Mouse (Mus musculus) megakaryocyte, embryonic 14.5 days (primary cell): Measurements from ENCODE around the gene Shf. TPM values are rescaled to one million over a fixed set of nuclear protein-coding genes. Genes with fewer than 3 reads are reported as not detected.

Experiments
- H3K27me3 ChIP-seq: replicated peaks from 2 replicates; pipeline ENCODE3; 2012; ENCODE audit warnings: inconsistent platforms
- H3K36me3 ChIP-seq: replicated peaks from 2 replicates; pipeline ENCODE3; 2012; ENCODE audit warnings: low read length, inconsistent platforms, mixed read lengths
- H3K4me1 ChIP-seq: 2 replicates; pipeline ENCODE4 v1.6.1; 2012; ENCODE audit warnings: inconsistent platforms
- H3K4me3 ChIP-seq: replicated peaks from 2 replicates; pipeline ENCODE3; 2012; ENCODE audit warnings: moderate library complexity, mild to moderate bottlenecking, inconsistent platforms
- H3K9me3 ChIP-seq: 2 replicates; pipeline ENCODE4 v1.6.1; 2012; ENCODE audit warnings: inconsistent platforms
- FLI1 ChIP-seq: IDR thresholded peaks from 2 replicates; pipeline ENCODE4 v1.6.1; 2012; ENCODE audit warnings: low read length, inconsistent platforms, mixed read lengths
- GATA1 ChIP-seq: IDR thresholded peaks from 3 replicates; pipeline ENCODE4 v1.6.1; 2012; ENCODE audit warnings: mixed read lengths, low read length, inconsistent platforms, borderline replicate concordance
- polyA plus RNA-seq: library from polyadenylated mRNA; stranded (reverse); fragments of >175 nt; gene quantifications from 2 replicates; pipeline ENCODE4 v1.2.3, GENCODE M21; 2012; ENCODE audit warnings: low replicate concordance; ENCODE audit not compliant: insufficient read depth

Gene Shf
- polyA plus RNA-seq, 1 experiment: 16.9 TPM

DNA sequence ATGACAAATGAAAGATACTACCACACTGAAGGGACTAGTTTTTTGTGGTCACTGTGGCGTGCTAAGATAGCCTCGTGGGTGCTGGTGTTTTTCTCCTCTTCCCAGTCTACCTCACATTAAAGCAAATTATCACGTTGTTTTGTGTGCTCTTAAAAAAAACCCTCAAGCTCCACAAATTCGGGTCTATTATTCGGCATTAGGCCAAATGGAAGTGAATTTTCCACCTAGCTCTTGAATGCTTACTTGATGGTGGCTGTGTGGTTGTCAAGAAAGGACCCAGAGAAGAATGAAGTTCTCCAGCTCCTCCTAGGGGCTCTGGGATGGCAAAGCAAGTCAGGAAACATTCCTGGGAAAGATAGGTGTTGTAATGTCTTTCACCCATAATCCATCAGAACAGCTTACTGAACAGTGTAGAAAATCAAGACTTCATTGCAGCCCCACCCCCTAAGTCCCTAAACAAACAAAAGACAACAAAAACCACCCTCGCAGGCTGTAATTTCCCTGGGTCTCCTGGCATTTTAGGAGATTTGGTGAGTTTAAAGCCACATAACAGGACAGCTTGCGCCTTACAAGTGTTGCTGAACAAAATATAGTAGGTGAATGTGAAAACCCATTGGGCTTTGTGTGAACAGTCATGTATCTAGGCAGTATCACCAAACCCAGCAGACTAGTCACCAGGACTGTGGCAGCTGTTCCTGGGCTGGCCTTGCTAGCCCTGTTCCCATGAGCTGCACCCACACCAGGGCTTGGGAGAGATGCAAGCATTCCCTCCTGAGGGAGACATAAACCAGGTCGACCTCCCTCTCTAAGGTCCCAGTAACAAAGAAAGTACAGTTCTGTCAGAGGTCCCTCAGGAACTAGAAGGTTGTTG, 9.7 kb upstream of the Shf start:
- Histone ChIP-seq H3K4me1 (peaks cover 33% of the 10 kb centered on the region), H3K27me3 (peaks cover 3% of the 10 kb centered on the region), H3K9me3 (no peaks in the 10 kb centered on the region), H3K36me3 (no peaks in the 10 kb centered on the region), H3K4me3 (peak overlapping the region; percentile 92)
- no peak for TF ChIP-seq GATA1
- TF ChIP-seq FLI1: no peak

- peaks cover 3% of the 10 kb centered on the region for H3K27me3 ChIP-seq
- H3K4me3 ChIP-seq: peak overlapping the region; percentile 92
- peaks cover 33% of the 10 kb centered on the region for H3K4me1 ChIP-seq
- no peaks in the 10 kb centered on the region for H3K36me3 ChIP-seq
- no peaks in the 10 kb centered on the region for H3K9me3 ChIP-seq
- no peak for TF ChIP-seq FLI1
- TF ChIP-seq GATA1: no peak
Observed at GRCm38 (mm10) chr2:122377751-122378246, 8.8 kb upstream of the Shf start.

- Histone ChIP-seq H3K27me3 (peaks cover 3% of the 10 kb centered on the region), H3K9me3 (no peaks in the 10 kb centered on the region), H3K36me3 (no peaks in the 10 kb centered on the region), H3K4me1 (peaks cover 33% of the 10 kb centered on the region), H3K4me3 (peak overlapping the region; percentile 92)
- no peak for TF ChIP-seq FLI1
Observed at GRCm38 (mm10) chr2:122377215-122377674, 8.3 kb upstream of the Shf start.

- H3K9me3 ChIP-seq: no peaks in the 10 kb centered on the region
- TF ChIP-seq FLI1 (no peak), GATA1 (no peak)
- H3K27me3 ChIP-seq: no peaks in the 10 kb centered on the region
- H3K4me3 ChIP-seq: peak overlapping the region; percentile 98
- no peaks in the 10 kb centered on the region for H3K36me3 ChIP-seq
- peaks cover 33% of the 10 kb centered on the region for H3K4me1 ChIP-seq
Observed at GRCm38 (mm10) chr2:122376041-122376561, 7.1 kb upstream of the Shf start.

DNA sequence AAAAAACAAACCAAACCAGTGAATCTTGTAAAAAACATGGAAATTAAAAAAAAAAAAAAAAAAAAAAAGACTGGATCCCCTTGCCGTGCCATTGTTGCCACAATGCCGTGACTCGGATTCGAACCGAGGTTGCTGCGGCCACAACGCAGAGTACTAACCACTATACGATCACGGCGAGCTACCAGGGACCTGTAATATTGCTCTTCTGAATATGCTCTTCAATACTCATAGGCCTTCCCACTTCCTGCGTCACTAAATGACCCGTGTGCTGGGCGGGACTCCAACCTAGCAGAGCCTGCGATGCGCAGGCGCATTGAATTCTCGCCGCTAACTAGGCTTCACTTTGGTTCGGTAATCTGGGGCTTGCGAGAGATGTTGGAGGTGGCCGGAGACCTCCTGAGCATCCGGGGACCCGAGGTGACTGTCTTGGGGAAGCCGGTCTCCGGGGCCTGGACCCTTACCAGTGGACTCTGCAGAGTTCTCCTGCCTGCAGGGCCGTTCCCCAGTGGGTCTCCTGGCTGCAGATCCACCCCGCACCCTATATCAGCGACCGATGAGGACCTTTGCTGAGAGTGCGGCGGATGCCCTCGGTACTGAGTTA, 6.5 kb upstream of the Shf start:
- no peaks in the 10 kb centered on the region for H3K36me3 ChIP-seq
- H3K4me3 ChIP-seq: peak overlapping the region; percentile 98
- H3K27me3 ChIP-seq: peaks cover under 1% of the 10 kb centered on the region
- no peaks in the 10 kb centered on the region for H3K9me3 ChIP-seq
- TF ChIP-seq FLI1: no peak
- TF ChIP-seq GATA1: no peak
- peaks cover 28% of the 10 kb centered on the region for H3K4me1 ChIP-seq

GRCm38 (mm10) chr2:122374666-122375331, 5.8 kb upstream of the Shf start:
- Histone ChIP-seq H3K4me1 (peaks cover 28% of the 10 kb centered on the region), H3K9me3 (no peaks in the 10 kb centered on the region), H3K36me3 (no peaks in the 10 kb centered on the region), H3K27me3 (peaks cover 4% of the 10 kb centered on the region), H3K4me3 (peak overlapping the region; percentile 98)
- TF ChIP-seq FLI1 (no peak), GATA1 (no peak)

DNA sequence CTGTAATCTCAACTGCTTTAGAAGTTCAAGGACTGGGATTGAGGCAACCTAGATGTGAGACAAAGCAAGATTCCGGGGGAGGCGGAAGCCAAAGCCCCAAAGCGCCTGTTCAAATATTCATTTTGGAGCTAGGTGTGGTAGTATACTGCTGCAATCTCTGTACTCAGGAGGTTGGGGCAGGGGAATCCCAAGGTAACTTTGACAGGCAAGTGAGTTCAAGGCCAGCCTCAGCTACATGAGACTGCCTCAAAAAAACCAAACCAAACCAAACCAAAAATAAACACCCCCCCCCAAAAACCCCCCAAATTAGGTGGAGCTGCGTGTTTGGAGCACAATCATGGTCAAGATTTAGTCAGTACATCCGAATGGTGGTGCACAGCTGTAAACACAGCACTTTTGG, 5.0 kb upstream of the Shf start:
- Histone ChIP-seq H3K36me3 (no peaks in the 10 kb centered on the region), H3K9me3 (no peaks in the 10 kb centered on the region), H3K4me3 (no peak overlapping the region), H3K4me1 (peaks cover 31% of the 10 kb centered on the region), H3K27me3 (peaks cover 4% of the 10 kb centered on the region)
- TF ChIP-seq FLI1 (no peak), GATA1 (no peak)

DNA sequence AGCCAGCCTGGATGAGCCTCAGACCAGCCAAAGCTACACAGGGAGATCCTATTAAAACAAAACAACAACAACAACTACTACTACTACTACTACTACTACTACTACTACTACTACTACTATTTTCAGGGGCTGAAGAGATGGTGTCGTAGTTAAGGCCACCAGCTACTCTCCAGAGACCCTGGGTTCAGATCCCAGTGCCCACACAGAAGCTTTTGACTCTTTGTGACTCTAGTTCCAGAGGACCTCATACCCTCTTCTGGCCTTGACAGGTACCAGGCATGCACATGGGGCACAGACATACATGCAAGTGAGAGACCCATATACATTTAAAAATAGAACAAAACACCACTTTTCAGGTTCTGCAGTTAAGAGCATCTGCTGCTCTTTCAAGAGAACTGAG, 3.6 kb upstream of the Shf start:
- TF ChIP-seq GATA1: no peak
- no peak for TF ChIP-seq FLI1
- H3K4me1 ChIP-seq: peaks cover 37% of the 10 kb centered on the region
- peaks cover 4% of the 10 kb centered on the region for H3K27me3 ChIP-seq
- H3K36me3 ChIP-seq: no peaks in the 10 kb centered on the region
- H3K9me3 ChIP-seq: no peaks in the 10 kb centered on the region
- no peak overlapping the region for H3K4me3 ChIP-seq

DNA sequence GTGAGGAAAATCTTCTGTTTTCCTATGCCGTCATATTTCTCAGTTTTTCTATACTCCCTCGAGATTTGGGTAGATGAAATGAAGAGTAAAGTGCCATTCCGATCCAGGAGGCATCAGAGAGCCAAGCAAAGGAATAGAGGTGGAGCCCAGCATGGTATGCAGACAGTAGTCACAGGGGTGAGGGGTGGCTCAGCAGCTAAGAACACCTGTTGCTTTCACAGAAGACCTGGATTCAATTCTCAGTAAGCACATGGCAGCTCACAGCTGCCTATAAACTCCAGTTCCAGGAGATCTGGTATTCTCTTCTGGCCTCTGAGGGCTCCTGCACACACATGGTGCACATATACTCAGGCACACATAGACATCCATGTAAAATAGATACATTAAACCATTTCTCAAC, 3.1 kb upstream of the Shf start:
- H3K27me3 ChIP-seq: peaks cover 4% of the 10 kb centered on the region
- H3K4me1 ChIP-seq: peaks cover 42% of the 10 kb centered on the region
- H3K9me3 ChIP-seq: no peaks in the 10 kb centered on the region
- no peak for TF ChIP-seq FLI1
- TF ChIP-seq GATA1: no peak
- H3K4me3 ChIP-seq: no peak overlapping the region
- no peaks in the 10 kb centered on the region for H3K36me3 ChIP-seq
